Mouse (Mus musculus) brain, embryonic 14.5 days (tissue): ENCODE results near the gene Isy1.

ENCODE experiments used
- CTCF ChIP-seq: fragments of 200-500 bp; IDR thresholded peaks from 2 replicates; pipeline ENCODE4 v1.5.1; 2012; ENCODE audit warnings: inconsistent platforms, mild to moderate bottlenecking, moderate library complexity, borderline replicate concordance; ENCODE audit not compliant: insufficient read depth, insufficient read length; ENCODE audit errors: extremely low read depth
- POLR2A ChIP-seq: fragments of 200-500 bp; IDR thresholded peaks from 2 replicates; pipeline ENCODE4 v1.6.1; 2012; ENCODE audit warnings: mild to moderate bottlenecking, inconsistent platforms, borderline replicate concordance; ENCODE audit not compliant: poor library complexity, insufficient read depth, insufficient read length, severe bottlenecking; ENCODE audit errors: extremely low read depth

GRCm38 (mm10) chr6:87804886-87805285 lies 33.7 kb downstream of the Isy1 start:
- no peak for TF ChIP-seq POLR2A
- TF ChIP-seq CTCF, result no peak
